Mouse (Mus musculus) thymus, adult 2 months (tissue): Measurements from ENCODE around the gene Cerk.

ENCODE experiments used
- CTCF ChIP-seq: fragments of 200-500 bp; IDR thresholded peaks from 2 replicates; pipeline ENCODE4 v1.5.1; 2012; ENCODE audit warnings: mild to moderate bottlenecking, control low read depth, low read length, moderate library complexity, borderline replicate concordance; ENCODE audit not compliant: control insufficient read depth, poor library complexity, insufficient read depth; ENCODE audit errors: extremely low read depth
- POLR2A ChIP-seq: fragments of 200-500 bp; IDR thresholded peaks from 2 replicates; pipeline ENCODE4 v1.6.1; 2012; ENCODE audit warnings: mild to moderate bottlenecking, low read length, control low read depth, moderate library complexity; ENCODE audit not compliant: control insufficient read depth, poor library complexity, insufficient read depth; ENCODE audit errors: extremely low read depth

- TF ChIP-seq CTCF (no peak), POLR2A (no peak)
Measured at GRCm38 (mm10) chr15:86160906-86161305, 25.0 kb downstream of the Cerk start.
